Mouse (Mus musculus): ENCODE measurements around the gene Rspo3.

Gene Rspo3

GRCm38 (mm10) chr10:29535546-29536260 is at the start of gene Rspo3:
TSS of gene Rspo3 (minus strand) at chr10:29535867.
- CTCF ChIA-PET, result no interaction called here
- POLR2A ChIA-PET, result interaction anchor here in 1 of 4 experiments (1.1 kb wide), 1 partner anchor 175 kb away, joined by 3 read pairs; no protein-coding TSS in a partner anchor

DNA sequence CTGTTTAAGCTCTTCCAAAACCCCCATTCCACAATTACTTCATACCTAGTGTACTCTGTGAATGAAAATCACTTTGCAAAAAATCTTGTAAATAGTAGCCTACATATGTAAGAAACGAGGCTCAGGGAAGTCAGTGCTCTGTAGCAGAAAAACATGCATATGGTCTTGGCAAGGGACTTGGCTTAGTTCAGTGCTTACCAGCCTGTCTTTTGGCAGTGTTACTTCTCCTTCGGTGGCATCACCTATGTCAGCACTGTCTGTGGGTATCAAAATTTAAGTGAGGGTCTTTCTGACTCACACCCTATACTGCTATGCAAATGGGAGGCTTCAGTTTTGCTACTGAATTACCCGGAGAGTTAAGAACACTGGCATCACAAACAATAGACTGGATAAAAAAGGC is 46.3 kb upstream of the Rspo3 start:
- CTCF ChIA-PET, result no interaction called here
- POLR2A ChIA-PET, result no interaction called here

DNA sequence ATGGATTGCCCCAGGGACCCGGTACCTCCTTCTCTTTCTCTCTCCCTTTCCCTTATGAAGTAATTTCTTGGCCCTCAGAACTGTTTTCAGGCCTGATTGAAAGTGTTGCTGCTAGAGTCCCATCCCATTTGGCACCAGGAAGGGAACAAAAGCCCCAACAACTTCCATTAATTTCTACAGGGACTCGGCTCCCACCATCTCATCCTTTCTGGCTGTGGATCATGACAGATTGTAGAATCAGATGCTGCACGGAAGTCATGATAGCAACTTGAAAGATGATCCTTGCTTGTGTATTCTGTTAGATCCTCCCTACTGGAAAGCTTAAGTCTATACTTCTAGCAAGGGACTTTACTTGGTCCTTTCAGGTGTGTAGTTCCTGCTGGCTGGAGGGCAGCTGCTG is 45.8 kb upstream of the Rspo3 start:
- ChIA-PET POLR2A (no interaction called here), CTCF (no interaction called here)

DNA sequence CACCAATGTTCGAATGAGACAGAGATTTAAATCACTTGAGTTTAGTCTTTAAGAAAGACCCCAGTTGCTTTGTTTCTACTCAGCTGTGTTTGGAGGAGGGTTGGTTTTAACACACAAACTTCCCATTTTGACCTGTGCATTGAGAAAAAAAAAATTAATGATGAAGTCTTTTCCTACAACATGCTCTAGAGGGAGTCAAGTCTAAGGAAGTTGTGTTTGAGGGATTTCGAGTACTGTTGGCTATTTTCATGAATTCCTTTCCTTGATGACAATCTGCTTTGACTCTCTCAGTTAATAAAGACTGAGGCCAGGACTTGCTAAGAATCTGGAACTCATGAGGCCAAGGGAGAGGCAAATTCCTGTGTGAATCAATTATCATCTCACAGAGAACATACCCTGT is 20.3 kb upstream of the Rspo3 start:
- ChIA-PET POLR2A (no interaction called here), CTCF (interaction anchor here in 1 of 4 experiments (0.7 kb wide), 1 partner anchor 701 kb away, joined by 3 read pairs; no protein-coding TSS in a partner anchor)

DNA sequence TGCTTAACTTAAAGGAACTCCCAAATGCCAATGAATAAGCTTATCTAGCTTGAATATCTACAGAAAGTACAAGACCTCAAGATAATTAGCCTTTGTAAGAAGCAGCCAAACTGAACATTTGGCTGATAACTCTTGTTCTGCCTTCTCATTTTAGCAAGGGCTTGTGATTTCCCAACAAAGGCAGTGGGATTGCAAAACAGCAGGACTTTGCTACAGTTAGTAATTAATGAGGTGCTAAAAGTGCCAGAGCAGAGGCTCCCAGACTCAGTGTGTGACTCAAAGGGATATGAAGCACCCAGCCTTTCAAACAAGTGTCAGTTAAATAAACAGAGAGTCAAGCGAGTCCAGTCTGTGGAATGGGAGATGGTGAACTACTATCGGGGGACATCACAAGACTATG is 18.7 kb upstream of the Rspo3 start:
- ChIA-PET POLR2A (no interaction called here), CTCF (no interaction called here)

DNA sequence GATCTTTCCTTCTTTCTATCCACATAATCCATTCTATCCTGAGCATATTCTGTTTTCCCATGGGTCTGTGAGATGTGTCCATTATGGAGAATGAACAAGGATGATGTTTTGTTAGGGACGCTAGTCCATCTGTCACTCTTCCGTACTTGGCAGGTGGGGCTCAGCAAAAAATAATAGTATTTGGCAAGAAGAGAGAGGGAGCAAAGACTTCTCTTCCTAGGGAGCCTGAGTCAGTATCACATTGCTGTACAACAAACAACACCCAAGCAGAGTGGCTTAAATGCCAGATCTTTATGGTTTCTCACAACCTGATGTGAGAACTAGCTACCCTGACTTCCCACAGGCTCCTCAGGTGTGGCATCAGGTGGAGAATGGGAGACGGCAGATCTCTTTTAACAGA is 7.3 kb upstream of the Rspo3 start:
- CTCF ChIA-PET, result no interaction called here
- POLR2A ChIA-PET, result interaction anchor here in 1 of 4 experiments (1.0 kb wide), 1 partner anchor 10 kb away, joined by 3 read pairs; no protein-coding TSS in a partner anchor

DNA sequence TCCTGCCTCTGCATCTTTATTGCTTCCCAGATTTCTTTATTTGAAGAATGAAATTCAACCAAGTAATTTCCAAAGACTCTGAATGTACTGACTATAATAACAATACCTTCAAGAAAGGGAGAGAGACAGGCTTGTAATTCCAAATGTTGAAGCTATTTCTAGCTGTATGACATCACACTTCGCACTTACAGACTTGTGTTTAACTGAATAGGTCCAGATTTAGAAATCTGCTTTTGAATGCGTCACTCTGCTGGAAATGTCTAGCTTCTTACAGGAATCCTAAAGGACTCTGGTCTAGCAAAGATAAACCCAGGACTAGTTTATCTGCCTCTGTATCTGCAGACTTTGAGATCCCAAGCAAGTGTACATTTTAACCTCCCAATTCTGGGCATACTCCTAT is 3.8 kb upstream of the Rspo3 start:
- ChIA-PET CTCF (no interaction called here), POLR2A (no interaction called here)

GRCm38 (mm10) chr10:29538791-29539190 is 3.1 kb upstream of the Rspo3 start:
- POLR2A ChIA-PET, result no interaction called here
- CTCF ChIA-PET, result no interaction called here

- ChIA-PET POLR2A (interaction anchor here in 1 of 4 experiments (1.1 kb wide), 1 partner anchor 174 kb away, joined by 3 read pairs; no protein-coding TSS in a partner anchor), CTCF (interaction anchor here in 2 of 4 experiments (0.7 to 2.8 kb wide), 2 partner anchors 269 to 413 kb away, joined by 16 to 19 read pairs; no protein-coding TSS in a partner anchor)
Observed at GRCm38 (mm10) chr10:29534830-29535227, 838 bp downstream of the Rspo3 start.

DNA sequence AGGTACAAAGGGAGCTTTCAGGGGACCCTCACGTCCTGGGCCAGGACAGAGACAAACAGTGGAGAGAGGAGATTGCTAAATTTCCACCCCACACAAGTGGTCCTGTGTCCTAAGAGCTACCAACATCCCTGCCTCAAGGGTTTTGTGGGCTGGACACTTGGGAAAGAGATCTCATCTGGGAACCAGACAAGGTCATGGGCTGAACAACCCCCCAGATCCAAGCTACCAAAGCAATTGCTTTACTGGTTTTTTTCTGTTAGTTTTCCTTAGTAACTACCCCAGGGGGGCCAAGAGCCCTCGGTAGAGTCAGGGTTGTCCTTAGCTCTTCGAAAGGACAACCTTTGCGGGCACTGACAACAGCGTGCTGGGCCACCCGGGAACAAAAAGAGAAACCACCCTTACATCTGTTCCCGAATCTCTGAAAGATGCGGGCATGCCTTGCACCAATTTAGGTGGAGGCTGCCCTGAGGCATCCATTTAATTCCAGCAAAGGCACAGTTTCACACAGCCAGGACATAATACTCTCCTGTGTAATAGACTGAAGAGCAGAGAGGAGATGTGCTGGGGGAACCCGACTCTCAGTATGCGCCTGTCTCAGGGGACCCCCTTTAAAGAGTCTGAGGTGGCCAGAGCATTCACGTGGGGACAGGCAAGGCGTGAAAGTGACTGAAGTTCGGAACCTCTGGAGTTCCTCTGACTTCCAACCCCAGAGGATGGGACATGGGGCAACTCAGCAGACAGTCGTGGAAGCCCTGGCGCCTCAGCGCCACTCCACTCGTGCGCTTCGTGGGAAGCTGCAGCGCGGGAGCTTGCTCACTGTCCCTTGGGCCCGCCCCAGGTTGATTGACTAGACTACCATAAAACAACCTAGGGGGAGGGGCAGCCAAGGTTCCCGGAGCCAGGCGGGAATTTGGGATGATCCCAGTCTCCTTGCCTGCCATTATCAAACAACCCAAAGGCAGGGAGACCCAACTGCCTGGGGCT is 1.5 kb downstream of the Rspo3 start:
- ChIA-PET POLR2A (interaction anchor here in 2 of 4 experiments (1.2 to 1.6 kb wide), 4 partner anchors 8 to 270 kb away, joined by 3 to 4 read pairs (median 3); no protein-coding TSS in a partner anchor), CTCF (interaction anchor here in 3 of 4 experiments (0.6 to 2.8 kb wide), 5 partner anchors 270 to 1540 kb away, joined by 3 to 19 read pairs (median 9); no protein-coding TSS in a partner anchor)

DNA sequence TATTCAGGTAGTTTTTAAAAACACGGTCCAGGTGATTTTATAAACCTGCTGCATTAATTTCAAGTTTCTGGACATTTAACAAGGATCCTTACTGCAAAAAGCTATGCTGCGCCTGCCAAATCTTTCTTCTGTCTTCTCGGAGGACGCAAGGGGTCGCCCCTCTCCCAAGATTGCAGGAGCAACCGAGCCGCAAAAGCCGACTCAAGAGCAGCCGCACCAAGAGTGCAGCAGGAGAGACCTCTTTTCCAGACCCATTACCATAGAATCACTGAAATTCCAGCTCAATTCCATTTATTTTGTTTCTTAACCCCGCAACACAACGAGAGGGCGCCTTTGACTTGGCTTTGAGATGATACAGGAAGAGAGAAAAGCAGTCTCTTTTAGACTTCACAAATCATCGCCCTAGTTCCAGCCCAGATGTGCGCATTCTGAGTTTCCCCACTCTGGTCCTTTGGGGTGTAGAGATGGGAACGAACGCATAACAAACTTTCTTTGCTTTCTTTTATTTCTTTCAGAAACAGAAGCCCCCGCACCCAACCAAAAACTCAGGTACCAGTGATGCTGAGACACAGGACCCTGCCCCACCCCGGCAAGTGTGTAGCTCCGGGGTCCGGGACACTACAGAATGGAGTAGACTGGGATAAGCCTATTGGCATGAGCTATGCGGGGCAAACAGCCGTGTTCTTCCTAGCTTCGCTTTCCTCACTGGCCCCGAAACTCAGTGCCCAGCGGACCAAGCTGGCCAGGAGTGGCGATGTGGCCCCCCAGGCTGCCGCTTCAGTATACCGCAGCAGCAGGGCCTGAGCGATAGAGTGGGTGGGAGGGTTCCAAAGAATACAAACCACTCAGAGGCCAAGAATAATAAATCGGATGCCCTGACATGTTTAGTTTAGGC is 2.6 kb downstream of the Rspo3 start:
- CTCF ChIA-PET, result interaction anchor here in 3 of 4 experiments (0.6 to 2.8 kb wide), 6 partner anchors 271 to 1539 kb away, joined by 3 to 19 read pairs (median 4); no protein-coding TSS in a partner anchor
- POLR2A ChIA-PET, result interaction anchor here in 2 of 4 experiments (1.2 to 1.6 kb wide), 5 partner anchors 9 to 271 kb away, joined by 3 to 4 read pairs (median 3); partner anchors contain the start of gene Rnf146 (in 1 of the 2)

GRCm38 (mm10) chr10:29513563-29513962 is 22.1 kb downstream of the Rspo3 start:
- CTCF ChIA-PET, result no interaction called here
- POLR2A ChIA-PET, result no interaction called here

DNA sequence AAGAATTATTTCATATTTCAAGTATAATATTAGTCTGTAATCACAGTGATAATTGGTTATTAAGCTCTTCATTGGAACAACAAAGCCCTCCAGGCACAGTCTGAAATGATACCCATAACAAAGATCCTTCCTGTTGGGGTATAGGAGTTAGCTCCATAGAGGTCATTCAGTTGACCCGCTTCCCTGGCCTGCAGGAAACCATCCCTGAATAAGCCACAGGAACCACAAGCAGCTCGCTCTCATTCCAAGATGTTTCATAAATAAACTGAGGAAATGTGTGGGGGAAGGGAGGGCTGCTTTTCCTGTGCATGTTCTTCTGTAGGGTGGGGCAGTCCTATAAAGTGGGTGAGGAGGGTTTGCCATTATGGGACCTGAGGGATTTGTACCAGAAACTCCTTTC is 27.5 kb downstream of the Rspo3 start:
- ChIA-PET CTCF (no interaction called here), POLR2A (no interaction called here)

GRCm38 (mm10) chr10:29497205-29497822 is 38.4 kb downstream of the Rspo3 start:
- CTCF ChIA-PET, result no interaction called here

GRCm38 (mm10) chr10:29493996-29494395 is 41.7 kb downstream of the Rspo3 start:
- ChIA-PET CTCF (no interaction called here), POLR2A (no interaction called here)

More at GRCm38 (mm10) chr10:29497205-29497822, 38.4 kb downstream of the Rspo3 start:
- POLR2A ChIA-PET, result interaction anchor here in 1 of 4 experiments (1.7 kb wide), 1 partner anchor 36 kb away, joined by 4 read pairs; no protein-coding TSS in a partner anchor

DNA sequence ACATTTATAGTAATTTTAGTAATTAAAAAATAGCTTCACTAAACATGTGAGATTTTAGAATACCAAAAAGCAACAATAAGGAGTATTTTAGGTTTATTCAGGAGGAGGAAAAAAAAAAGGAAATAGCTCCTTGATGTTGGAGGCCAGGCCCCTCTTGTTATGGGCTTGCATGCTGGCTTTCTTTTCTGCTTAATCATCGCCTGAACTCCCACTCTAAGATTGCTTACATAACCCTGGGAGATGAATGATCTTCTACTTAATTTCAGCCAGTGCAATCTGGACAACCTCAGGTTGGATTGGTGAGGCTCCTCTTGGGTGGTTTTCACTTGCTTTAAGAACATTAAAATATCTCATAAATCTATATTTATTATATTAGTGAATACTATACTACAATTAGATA is 54.7 kb downstream of the Rspo3 start:
- ChIA-PET POLR2A (no interaction called here), CTCF (no interaction called here)

GRCm38 (mm10) chr10:29479401-29479800 is 56.3 kb downstream of the Rspo3 start:
- POLR2A ChIA-PET, result no interaction called here

GRCm38 (mm10) chr10:29470454-29470853 is 65.2 kb downstream of the Rspo3 start:
- CTCF ChIA-PET, result no interaction called here
- POLR2A ChIA-PET, result no interaction called here

More at GRCm38 (mm10) chr10:29479401-29479800, 56.3 kb downstream of the Rspo3 start:
- CTCF ChIA-PET, result no interaction called here

DNA sequence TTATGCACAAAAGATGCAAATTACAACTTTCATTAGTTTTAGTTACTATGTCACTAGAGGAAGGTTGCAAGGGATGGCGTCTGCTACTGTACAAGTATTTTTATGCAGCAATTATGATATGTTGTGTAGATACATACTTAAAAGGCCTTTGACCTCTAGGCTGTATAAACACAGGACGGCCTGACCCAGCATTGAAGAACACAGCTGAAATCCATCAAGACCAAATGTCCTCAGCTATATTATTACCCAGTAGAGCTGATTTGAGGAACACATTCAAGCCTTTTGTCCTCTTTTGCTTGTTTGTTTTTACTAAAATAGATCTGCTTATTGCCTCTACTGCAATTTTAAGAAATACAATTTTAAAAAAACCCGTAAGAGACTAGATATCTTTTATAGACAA is 75.6 kb downstream of the Rspo3 start:
- ChIA-PET CTCF (no interaction called here), POLR2A (no interaction called here)
